Mouse (Mus musculus) c-Kit-positive CD71-positive TER-119-positive erythroid progenitor cells, embryonic 14.5 days (primary cell): ENCODE measurements at regions not wholly inside any gene's neighbourhood (a gene's known extent, or its start where the extent isn't known, plus 50 kb on each side); places are given as distances from the start of the nearest gene placed in this dataset.

ENCODE experiments used
- DNase-seq: peaks from one replicate; pipeline ENCODE4 v3.0.0-alpha.2; 2013; ENCODE audit warnings: low spot score

- no peak for DNase-seq
These were observed 265.2 kb downstream of the Mreg start for GRCm38 (mm10) chr1:71946911-71947310.

GRCm38 (mm10) chr1:71945070-71945469 is 267.0 kb downstream of the Mreg start:
- no peak for DNase-seq

- no peak for DNase-seq
These were observed 267.6 kb downstream of the Mreg start for GRCm38 (mm10) chr1:71944531-71944930.

- DNase-seq: no peak
These were observed 270.0 kb downstream of the Mreg start for GRCm38 (mm10) chr1:71942145-71942544.

- DNase-seq: no peak
These were observed 270.4 kb downstream of the Mreg start for GRCm38 (mm10) chr1:71941688-71942087.

GRCm38 (mm10) chr1:71940900-71941299 is 271.2 kb downstream of the Mreg start:
- no peak for DNase-seq

GRCm38 (mm10) chr1:71938323-71939007 is 273.6 kb downstream of the Mreg start:
- DNase-seq: no peak

GRCm38 (mm10) chr1:71937922-71938321 is 274.2 kb downstream of the Mreg start:
- no peak for DNase-seq

GRCm38 (mm10) chr1:71937168-71937567 is 274.9 kb downstream of the Mreg start:
- no peak for DNase-seq

GRCm38 (mm10) chr1:71936501-71937129 is 275.5 kb downstream of the Mreg start:
- no peak for DNase-seq

GRCm38 (mm10) chr1:71925501-71925900 is 272.5 kb upstream of the Fn1 start:
- DNase-seq: no peak

- DNase-seq: no peak
These were observed 271.9 kb upstream of the Fn1 start for GRCm38 (mm10) chr1:71924884-71925283.

- DNase-seq: no peak
These were observed 270.7 kb upstream of the Fn1 start for GRCm38 (mm10) chr1:71923731-71924130.

- no peak for DNase-seq
These were observed 268.5 kb upstream of the Fn1 start for GRCm38 (mm10) chr1:71921456-71921855.

GRCm38 (mm10) chr1:71919891-71920290 is 266.9 kb upstream of the Fn1 start:
- DNase-seq: no peak

GRCm38 (mm10) chr1:71917021-71917420 is 264.0 kb upstream of the Fn1 start:
- DNase-seq: no peak

- DNase-seq: no peak
These were observed 261.4 kb upstream of the Fn1 start for GRCm38 (mm10) chr1:71914439-71914838.

- no peak for DNase-seq
These were observed 260.2 kb upstream of the Fn1 start for GRCm38 (mm10) chr1:71913221-71913620.

GRCm38 (mm10) chr1:71912441-71912840 is 259.4 kb upstream of the Fn1 start:
- no peak for DNase-seq

- no peak for DNase-seq
These were observed 257.1 kb upstream of the Fn1 start for GRCm38 (mm10) chr1:71910125-71910524.

GRCm38 (mm10) chr1:71909508-71910124 is 256.6 kb upstream of the Fn1 start:
- DNase-seq: no peak

- no peak for DNase-seq
These were observed 251.5 kb upstream of the Fn1 start for GRCm38 (mm10) chr1:71904376-71904948.
